Mouse (Mus musculus) thymus, postnatal 4 days (tissue): ENCODE data around the gene 4921511M17Rik.
"Not testable (repeated sequence)": the region's sequence is repeated elsewhere in the genome, so short reads cannot be mapped to it uniquely, and the experiment has no call there.

Experiments used
- DNase-seq: peaks from one replicate; pipeline ENCODE4 v3.0.0; 2021

Gene 4921511M17Rik

GRCm38 (mm10) chrX:154033727-154034126 is at the start of gene 4921511M17Rik:
Gene 4921511M17Rik (minus strand): TSS chrX:154033827.
- not testable (repeated sequence) for DNase-seq

DNA sequence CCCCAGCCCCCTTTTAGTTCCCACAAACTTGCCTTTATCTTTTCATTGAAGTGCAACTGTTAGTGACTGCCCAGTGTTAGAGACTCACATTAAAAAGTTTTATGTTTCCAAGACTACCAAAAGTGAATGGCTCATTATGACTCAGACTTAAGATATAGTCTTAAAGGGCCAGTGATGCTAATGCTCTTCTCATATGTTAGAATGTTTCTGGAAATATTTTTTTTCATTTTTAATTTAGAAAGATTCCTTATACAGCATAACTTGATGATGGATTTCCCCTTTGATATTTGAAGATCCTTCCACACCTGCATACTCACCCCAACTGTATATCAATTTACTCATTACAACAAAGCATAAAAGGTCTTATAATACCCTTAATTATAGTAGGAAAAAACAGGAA is 21.3 kb upstream of the 4921511M17Rik start, which contains the start of gene Gm10057:
TSS of gene Gm10057 (minus strand) at position 101 of the 400 bp plus-strand sequence.
- DNase-seq = not testable (repeated sequence)

- not testable (repeated sequence) for DNase-seq
Measured at GRCm38 (mm10) chrX:154012540-154012939, 21.1 kb downstream of the 4921511M17Rik start, which contains the start of gene Samt1. Gene Samt1 (minus strand): TSS chrX:154012640.

GRCm38 (mm10) chrX:153976914-153977313 is 56.7 kb downstream of the 4921511M17Rik start:
- not testable (repeated sequence) for DNase-seq

- not testable (repeated sequence) for DNase-seq
Measured at GRCm38 (mm10) chrX:153976467-153976866, 57.2 kb downstream of the 4921511M17Rik start.

GRCm38 (mm10) chrX:153974450-153974849 is 59.2 kb downstream of the 4921511M17Rik start:
- peak; percentile 43 for DNase-seq
